Mouse (Mus musculus): ENCODE measurements around the gene Steap3.
"Not testable (repeated sequence)": the region's sequence is repeated elsewhere in the genome, so short reads cannot be mapped to it uniquely, and the experiment has no call there.

Gene Steap3

GRCm38 (mm10) chr1:120272605-120273004 is at the start of gene Steap3:
Gene Steap3, minus strand, starts transcription at chr1:120272705.
- no peak for DNase-seq (ENCODE audit: inconsistent ontology term)

- no peak for DNase-seq (ENCODE audit: inconsistent ontology term)
Observed at GRCm38 (mm10) chr1:120321270-120322021, 48.9 kb upstream of the Steap3 start.

GRCm38 (mm10) chr1:120305801-120306200 is 33.3 kb upstream of the Steap3 start:
- peak; percentile 14 for DNase-seq (ENCODE audit: inconsistent ontology term)

DNA sequence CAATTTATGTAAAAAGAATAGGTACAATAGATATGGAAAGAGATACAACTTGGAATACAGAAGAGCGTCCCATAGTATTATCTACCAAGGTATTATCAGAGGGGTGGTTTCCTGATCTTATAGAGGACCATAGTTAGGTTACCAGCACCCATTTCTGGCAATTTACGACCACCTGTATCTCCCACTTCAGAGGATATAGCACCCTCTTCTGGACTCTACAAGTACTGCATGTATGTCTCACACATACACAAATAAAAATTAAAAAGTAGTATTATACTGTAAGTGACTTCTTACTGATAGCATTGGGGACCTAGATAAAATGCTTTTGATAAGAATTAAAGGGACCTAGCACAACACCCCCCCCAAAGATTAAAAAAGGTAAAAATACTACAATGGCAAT is 24.4 kb upstream of the Steap3 start:
- DNase-seq (ENCODE audit: inconsistent ontology term) = no peak

DNA sequence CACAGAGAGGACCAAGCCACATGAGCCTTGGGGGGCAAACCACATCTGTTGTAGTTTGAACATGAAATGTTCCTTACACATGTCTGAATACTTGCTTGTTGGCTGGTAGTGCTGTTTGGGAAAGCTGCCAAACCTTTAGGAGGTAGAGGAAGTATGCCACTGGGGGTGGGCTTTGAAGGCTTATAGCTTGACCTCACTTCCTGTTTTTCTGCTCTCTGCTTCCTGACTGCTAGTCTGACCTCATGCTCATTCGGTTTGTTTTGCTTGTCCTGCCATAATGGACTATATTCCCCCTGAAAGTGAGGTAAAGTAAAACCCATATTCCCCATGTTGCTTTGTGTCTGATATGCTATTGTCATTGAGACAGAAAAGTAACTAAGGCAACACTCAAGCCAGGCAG is 21.3 kb upstream of the Steap3 start:
- DNase-seq (ENCODE audit: inconsistent ontology term) = no peak

DNA sequence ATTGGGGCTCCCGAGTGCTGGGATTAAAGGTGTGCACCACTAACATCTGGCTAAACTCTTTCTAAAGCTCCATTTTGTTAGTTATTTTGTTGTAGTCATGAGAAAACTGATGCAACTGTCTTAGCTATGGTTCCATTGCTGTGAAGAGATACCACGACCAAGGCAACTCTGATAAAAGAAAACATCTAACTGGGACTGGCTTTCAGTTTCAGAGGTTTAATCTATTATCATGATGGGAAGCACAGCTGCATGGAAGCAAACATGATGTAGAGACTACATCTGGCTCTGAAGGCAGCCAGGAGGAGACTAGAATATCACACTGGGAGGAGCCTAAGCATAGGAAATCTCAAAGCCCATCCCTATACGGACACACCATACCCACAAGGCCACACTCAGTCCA is 19.2 kb upstream of the Steap3 start:
- DNase-seq (ENCODE audit: inconsistent ontology term) = no peak

DNA sequence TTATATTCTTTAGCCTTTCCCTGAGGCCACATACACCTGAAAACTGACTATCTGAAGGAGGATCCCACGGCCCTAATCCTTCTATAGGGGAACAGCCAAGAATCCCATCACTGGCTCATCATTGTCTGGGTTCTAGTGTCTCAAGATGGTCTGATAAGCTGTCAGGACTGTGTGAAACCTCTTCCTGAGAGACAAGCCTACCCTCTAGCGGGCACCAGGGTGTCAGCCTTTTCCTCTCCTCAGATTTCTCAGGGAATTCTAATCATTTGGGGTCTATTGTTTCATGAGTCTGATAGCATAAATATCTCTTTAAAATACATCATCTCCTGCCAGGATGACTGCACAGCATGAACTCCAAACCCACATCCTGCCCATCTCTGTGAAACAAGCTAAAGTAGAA is 17.3 kb upstream of the Steap3 start:
- no peak for DNase-seq (ENCODE audit: inconsistent ontology term)

DNA sequence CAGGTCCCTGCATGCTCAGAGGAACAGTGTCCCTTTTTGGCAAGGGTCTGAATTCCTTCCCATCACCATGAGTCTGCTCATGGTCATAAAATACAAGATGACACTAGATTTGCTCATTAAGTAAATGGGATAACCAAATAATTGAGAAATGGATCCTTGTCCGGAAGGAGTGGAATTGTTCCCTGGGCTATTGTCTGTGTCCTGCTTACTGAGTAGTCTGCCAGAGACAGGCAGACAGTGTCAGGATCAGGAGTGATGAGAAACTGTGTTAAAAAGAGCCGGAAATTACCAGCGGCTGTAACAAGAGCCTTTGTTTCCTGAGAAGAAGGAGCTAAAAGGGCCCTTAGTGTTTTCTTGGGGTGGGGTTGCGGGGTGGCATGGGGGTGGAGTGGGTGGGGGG is 15.2 kb upstream of the Steap3 start:
- DNase-seq (ENCODE audit: inconsistent ontology term) = peak; percentile 48

DNA sequence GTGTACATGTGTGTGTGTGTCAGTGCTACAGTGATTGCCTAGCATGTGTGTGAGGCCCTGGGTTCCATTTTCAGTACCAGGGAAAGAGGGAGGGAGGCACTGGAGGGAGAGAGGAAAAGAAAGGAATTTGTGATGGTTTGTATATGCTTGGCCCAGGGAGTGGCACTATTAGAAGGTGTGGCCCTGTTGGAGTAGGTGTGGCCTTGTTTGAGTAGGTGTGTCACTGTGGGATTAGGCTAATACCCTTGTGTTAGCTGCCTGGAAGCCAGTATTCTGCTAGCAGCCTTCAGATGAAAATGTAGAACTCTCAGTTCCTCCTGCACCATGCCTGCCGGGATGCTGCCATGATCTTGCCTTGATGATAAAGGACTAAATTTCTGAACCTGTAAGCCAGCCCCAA is 3.6 kb upstream of the Steap3 start:
- not testable (repeated sequence) for DNase-seq (ENCODE audit: inconsistent ontology term)

GRCm38 (mm10) chr1:120275224-120275623 is 2.7 kb upstream of the Steap3 start:
- DNase-seq (ENCODE audit: inconsistent ontology term) = no peak

DNA sequence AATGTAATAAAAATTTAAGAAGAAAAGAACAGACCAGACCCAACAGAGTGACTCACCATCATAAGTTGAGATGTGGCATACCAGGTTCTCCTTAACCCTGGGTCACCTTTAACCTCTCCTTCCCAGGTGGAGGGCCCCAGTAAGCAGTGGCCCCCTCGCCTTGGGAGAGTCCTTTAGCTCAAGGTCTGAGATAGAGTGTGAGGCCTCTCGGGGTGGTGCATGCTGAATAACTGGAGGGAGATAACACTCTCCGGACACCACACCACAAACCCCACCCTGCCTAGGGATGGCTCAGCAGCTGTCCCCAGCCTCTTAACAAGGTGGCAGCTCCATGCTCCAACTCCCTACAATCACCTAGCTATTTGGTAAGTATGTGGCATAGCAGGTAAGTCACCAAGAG is 1.6 kb downstream of the Steap3 start:
- no peak for DNase-seq (ENCODE audit: inconsistent ontology term)

DNA sequence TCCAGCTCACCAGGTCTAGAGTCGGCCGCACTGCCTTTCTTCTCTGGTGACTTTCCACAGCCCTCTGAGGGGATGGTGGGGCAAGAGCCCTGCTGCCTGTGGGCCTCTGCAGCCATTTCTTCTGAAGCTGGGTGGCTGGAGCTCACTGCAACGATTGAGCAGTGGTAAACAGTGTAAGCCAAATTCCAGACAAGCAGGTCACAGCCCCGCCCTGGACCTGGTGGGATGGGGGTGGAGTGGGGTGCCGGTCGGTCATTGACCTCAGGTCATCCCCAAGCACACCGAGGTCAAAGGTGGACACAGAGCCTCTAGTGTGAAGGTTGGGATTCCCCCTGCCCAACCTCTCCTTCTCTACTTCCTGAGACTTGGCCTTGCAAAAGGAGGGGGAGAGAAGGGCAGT is 2.4 kb downstream of the Steap3 start:
- no peak for DNase-seq (ENCODE audit: inconsistent ontology term)

GRCm38 (mm10) chr1:120267631-120268030 is 4.9 kb downstream of the Steap3 start:
- no peak for DNase-seq (ENCODE audit: inconsistent ontology term)

DNA sequence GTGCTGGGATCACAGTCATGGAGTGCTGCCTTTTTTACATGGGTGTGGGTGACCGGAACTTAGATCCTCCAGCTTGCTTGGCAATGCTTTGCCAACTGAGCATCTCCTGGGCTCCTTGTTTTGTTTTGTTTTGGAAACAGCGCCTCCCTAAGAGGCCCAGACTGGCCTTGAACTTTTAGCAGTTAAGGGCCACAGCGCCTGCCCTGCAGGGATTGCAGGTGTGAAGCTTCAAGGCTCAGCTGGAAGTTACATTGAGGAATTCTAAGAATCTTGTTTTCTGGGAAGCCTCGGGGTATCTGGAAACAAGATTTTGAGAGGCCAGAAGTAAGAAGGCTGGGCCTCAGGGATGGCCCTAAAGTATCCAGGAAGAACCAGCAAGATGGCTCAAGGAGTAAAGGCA is 6.0 kb downstream of the Steap3 start:
- DNase-seq (ENCODE audit: inconsistent ontology term) = no peak

- DNase-seq (ENCODE audit: inconsistent ontology term) = peak; percentile 94
Observed at GRCm38 (mm10) chr1:120264861-120265686, 7.4 kb downstream of the Steap3 start.

GRCm38 (mm10) chr1:120263226-120263625 is 9.3 kb downstream of the Steap3 start:
- DNase-seq (ENCODE audit: inconsistent ontology term) = no peak

- no peak for DNase-seq (ENCODE audit: inconsistent ontology term)
Observed at GRCm38 (mm10) chr1:120261166-120261565, 11.3 kb downstream of the Steap3 start.

- DNase-seq (ENCODE audit: inconsistent ontology term) = no peak
Observed at GRCm38 (mm10) chr1:120259249-120259648, 13.3 kb downstream of the Steap3 start.

- DNase-seq (ENCODE audit: inconsistent ontology term) = no peak
Observed at GRCm38 (mm10) chr1:120258744-120259143, 13.8 kb downstream of the Steap3 start.

DNA sequence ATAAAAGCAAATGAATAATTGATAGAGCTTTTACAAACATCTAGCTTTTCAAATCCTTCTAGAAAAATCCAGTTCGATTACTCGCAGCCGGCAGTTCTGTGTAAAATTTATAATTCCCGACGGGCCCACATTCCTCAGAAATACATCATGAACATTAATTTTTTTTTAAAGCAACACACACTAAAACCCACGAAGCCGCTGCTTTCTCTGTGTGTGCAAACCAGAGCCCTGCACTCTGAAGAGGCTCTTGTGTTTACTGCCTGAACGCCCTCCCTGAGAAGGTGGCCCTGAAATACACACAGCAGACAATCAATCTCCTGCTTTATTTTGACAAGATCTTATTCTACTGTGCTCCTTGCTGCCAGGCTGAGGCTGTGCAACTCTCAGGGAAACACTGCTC is 14.3 kb downstream of the Steap3 start:
- no peak for DNase-seq (ENCODE audit: inconsistent ontology term)

DNA sequence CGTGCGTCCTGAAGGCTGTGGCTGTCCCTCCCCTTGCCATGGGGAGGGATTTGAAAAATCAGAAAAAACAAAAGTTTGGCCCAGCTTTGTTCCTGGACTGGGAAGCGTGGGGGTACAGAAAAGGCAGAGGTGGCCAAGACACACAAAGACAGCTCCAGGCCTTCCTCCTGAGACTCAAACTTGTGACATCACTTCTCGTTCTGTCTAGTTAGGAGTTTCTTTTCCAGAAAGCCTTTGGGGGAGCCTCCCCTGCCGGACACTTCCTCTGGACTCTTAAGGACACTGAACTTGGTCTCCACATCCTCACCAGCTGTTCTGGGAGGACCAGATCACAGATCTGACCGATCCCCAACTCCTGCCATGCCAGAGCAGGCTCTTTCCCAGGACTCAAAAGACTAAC is 18.8 kb downstream of the Steap3 start:
- no peak for DNase-seq (ENCODE audit: inconsistent ontology term)

DNA sequence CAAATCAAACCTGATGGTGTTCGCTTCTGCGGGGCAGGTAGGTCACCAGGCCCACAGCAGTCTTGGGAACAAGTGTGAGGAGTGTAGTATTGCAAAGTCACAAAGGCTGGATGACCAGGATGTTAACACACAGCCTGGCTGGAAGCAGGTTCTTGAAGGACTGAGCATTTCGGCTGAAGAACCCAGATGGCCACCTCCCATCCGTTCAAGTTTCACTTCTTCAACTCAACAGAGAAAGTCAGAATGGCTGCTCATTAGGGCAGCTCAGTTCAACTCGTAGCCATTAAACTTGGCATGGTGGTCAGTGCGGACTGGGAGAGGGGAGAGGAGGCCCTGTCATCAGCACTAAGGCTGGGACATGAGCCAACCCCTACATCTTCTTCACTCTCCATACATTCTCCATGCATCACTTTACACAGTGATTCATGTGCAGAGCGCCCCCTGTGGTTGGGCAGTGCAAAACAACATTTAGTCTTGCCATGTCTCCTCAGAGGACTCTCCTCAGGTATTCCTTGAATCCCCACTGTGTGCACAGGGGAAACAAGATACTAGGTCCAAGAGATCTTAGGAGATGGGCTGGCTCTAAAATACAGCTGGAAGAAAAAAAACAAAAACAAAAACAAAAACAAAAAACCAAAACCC is 19.9 kb downstream of the Steap3 start:
- DNase-seq (ENCODE audit: inconsistent ontology term) = no peak

DNA sequence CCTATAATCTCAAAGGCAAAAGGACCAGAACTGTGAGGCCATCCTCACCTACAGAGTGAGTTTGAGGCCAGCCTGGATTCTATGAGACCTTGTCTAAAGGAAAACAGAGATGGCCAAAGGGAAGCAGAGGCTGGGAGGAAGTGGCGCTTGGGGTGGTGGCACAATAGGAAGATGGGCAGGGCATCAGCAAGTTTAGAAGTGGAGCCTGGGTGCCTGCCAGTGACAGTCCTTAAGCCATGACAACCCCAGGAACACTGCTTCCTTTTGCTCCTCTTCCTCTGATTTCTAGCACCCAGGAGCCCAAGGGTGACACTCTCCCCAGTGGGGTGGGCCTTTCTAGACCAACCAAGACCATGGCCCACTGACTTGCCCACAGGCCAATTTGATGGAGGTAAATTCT is 21.3 kb downstream of the Steap3 start:
- DNase-seq (ENCODE audit: inconsistent ontology term) = no peak

Measured in Muller cell, postnatal 12 days (primary cell).